Mouse (Mus musculus): Measurements from ENCODE around the gene C530008M17Rik.

Gene C530008M17Rik

GRCm38 (mm10) chr5:76656212-76656611 is at the start of gene C530008M17Rik:
C530008M17Rik (plus strand) TSS chr5:76656512.
- DNase-seq (ENCODE audit: low spot score): no peak

GRCm38 (mm10) chr5:76609702-76610370 is 46.5 kb upstream of the C530008M17Rik start:
- DNase-seq (ENCODE audit: low spot score): no peak

- DNase-seq (ENCODE audit: low spot score): no peak
Observed at GRCm38 (mm10) chr5:76612867-76613499, 43.3 kb upstream of the C530008M17Rik start.

- DNase-seq (ENCODE audit: low spot score): no peak
Observed at GRCm38 (mm10) chr5:76615276-76615675, 41.0 kb upstream of the C530008M17Rik start.

- no peak for DNase-seq (ENCODE audit: low spot score)
Observed at GRCm38 (mm10) chr5:76616196-76616747, 40.0 kb upstream of the C530008M17Rik start.

- DNase-seq (ENCODE audit: low spot score): no peak
Observed at GRCm38 (mm10) chr5:76618750-76619149, 37.6 kb upstream of the C530008M17Rik start.

GRCm38 (mm10) chr5:76623759-76624158 is 32.6 kb upstream of the C530008M17Rik start:
- no peak for DNase-seq (ENCODE audit: low spot score)

GRCm38 (mm10) chr5:76627770-76628169 is 28.5 kb upstream of the C530008M17Rik start:
- no peak for DNase-seq (ENCODE audit: low spot score)

GRCm38 (mm10) chr5:76634012-76634411 is 22.3 kb upstream of the C530008M17Rik start:
- DNase-seq (ENCODE audit: low spot score): no peak

- no peak for DNase-seq (ENCODE audit: low spot score)
Observed at GRCm38 (mm10) chr5:76635592-76635991, 20.7 kb upstream of the C530008M17Rik start.

- no peak for DNase-seq (ENCODE audit: low spot score)
Observed at GRCm38 (mm10) chr5:76642076-76642475, 14.2 kb upstream of the C530008M17Rik start.

GRCm38 (mm10) chr5:76644234-76644633 is 12.1 kb upstream of the C530008M17Rik start:
- no peak for DNase-seq (ENCODE audit: low spot score)

GRCm38 (mm10) chr5:76645091-76645868 is 11.0 kb upstream of the C530008M17Rik start:
- DNase-seq (ENCODE audit: low spot score): no peak

GRCm38 (mm10) chr5:76649897-76650296 is 6.4 kb upstream of the C530008M17Rik start:
- DNase-seq (ENCODE audit: low spot score): no peak

GRCm38 (mm10) chr5:76651151-76651725 is 5.1 kb upstream of the C530008M17Rik start:
- no peak for DNase-seq (ENCODE audit: low spot score)

GRCm38 (mm10) chr5:76657245-76658083 is 1.2 kb downstream of the C530008M17Rik start:
- peak; percentile 48 for DNase-seq (ENCODE audit: low spot score)

- no peak for DNase-seq (ENCODE audit: low spot score)
Observed at GRCm38 (mm10) chr5:76658084-76658934, 2.0 kb downstream of the C530008M17Rik start.

- DNase-seq (ENCODE audit: low spot score): no peak
Observed at GRCm38 (mm10) chr5:76659958-76660635, 3.8 kb downstream of the C530008M17Rik start.

- no peak for DNase-seq (ENCODE audit: low spot score)
Observed at GRCm38 (mm10) chr5:76661310-76661709, 5.0 kb downstream of the C530008M17Rik start.

GRCm38 (mm10) chr5:76664936-76665335 is 8.6 kb downstream of the C530008M17Rik start:
- no peak for DNase-seq (ENCODE audit: low spot score)
